Mouse (Mus musculus) CH12.LX (cell line): ENCODE data around the gene Tmem222. TPM values are rescaled to one million over a fixed set of nuclear protein-coding genes. Genes with fewer than 3 reads are reported as not detected.

Source experiments
- DNase-seq: peaks from one replicate; pipeline ENCODE4 v3.0.0-alpha.2; 2013; ENCODE audit errors: extremely low read depth
- H3K27ac ChIP-seq: 2 replicates; pipeline ENCODE4 v1.5.1; 2012; ENCODE audit warnings: low read depth, mild to moderate bottlenecking, control low read depth, moderate library complexity; ENCODE audit not compliant: insufficient read depth
- H3K27me3 ChIP-seq: replicated peaks from 2 replicates; pipeline ENCODE3; 2012; ENCODE audit warnings: inconsistent platforms
- H3K36me3 ChIP-seq, 2 experiments: replicated peaks in 1 of 2; 2 replicates each; pipeline versions ENCODE3 to v1.6.1; 2012; ENCODE audit warnings: inconsistent platforms in 1 of 2, low read length in 1 of 2, mild to moderate bottlenecking in 1 of 2, mixed read lengths in 1 of 2, moderate library complexity in 1 of 2; ENCODE audit not compliant: control insufficient read depth in 1 of 2, insufficient read depth in 1 of 2
- H3K4me1 ChIP-seq, 2 experiments: 2 replicates each; pipeline ENCODE4 v1.6.1; 2012; ENCODE audit warnings: inconsistent platforms in 1 of 2, moderate library complexity in 1 of 2; ENCODE audit not compliant: insufficient read depth in 2 of 2, control insufficient read depth in 1 of 2
- H3K4me2 ChIP-seq: 2 replicates; pipeline ENCODE4 v1.6.1; 2012; ENCODE audit warnings: low read depth, mild to moderate bottlenecking, control low read depth; ENCODE audit not compliant: poor library complexity, insufficient read depth, severe bottlenecking
- H3K4me3 ChIP-seq, 3 experiments: fragments of 150-350 bp in 1 of 3; sonication (generic) in 1 of 3; replicated peaks in 1 of 3; 2 replicates each; pipeline versions ENCODE3 to v1.5.1; 2011 to 2012; ENCODE audit warnings: low read depth in 2 of 3, low read length in 2 of 3, mild to moderate bottlenecking in 2 of 3, moderate library complexity in 2 of 3, control low read depth in 1 of 3, improper control_type of control experiment in 1 of 3, inconsistent platforms in 1 of 3, mixed read lengths in 1 of 3; ENCODE audit not compliant: poor library complexity in 1 of 3
- H3K79me2 ChIP-seq: replicated peaks from 2 replicates; pipeline ENCODE4 v1.6.1; 2012; ENCODE audit warnings: mild to moderate bottlenecking, moderate library complexity; ENCODE audit not compliant: control insufficient read depth, poor library complexity, insufficient read depth, severe bottlenecking; ENCODE audit errors: extremely low read depth
- H3K9ac ChIP-seq: 2 replicates; pipeline ENCODE4 v1.6.1; 2012; ENCODE audit warnings: low read depth, mild to moderate bottlenecking, control low read depth, moderate library complexity; ENCODE audit not compliant: insufficient read depth
- H3K9me3 ChIP-seq: replicated peaks from 2 replicates; pipeline ENCODE3; 2012; ENCODE audit warnings: low read length, inconsistent platforms, mixed read lengths
- CTCF ChIP-seq, 2 experiments: IDR thresholded peaks in 1 of 2; conservative IDR thresholded peaks in 1 of 2; 2 replicates each; pipeline ENCODE4 v1.5.1; 2011 to 2012; ENCODE audit warnings: low read depth in 2 of 2, low read length in 2 of 2, improper control_type of control experiment in 1 of 2, inconsistent platforms in 1 of 2, mild to moderate bottlenecking in 1 of 2, moderate library complexity in 1 of 2
- E2F4 ChIP-seq: IDR thresholded peaks from 2 replicates; pipeline ENCODE4 v1.6.1; 2011; ENCODE audit warnings: low read depth, low read length, improper control_type of control experiment; ENCODE audit not compliant: insufficient replicate concordance
- EP300 ChIP-seq: IDR thresholded peaks from 2 replicates; pipeline ENCODE4 v1.6.1; 2011; ENCODE audit warnings: low read length, improper control_type of control experiment
- ETS1 ChIP-seq: conservative IDR thresholded peaks from 2 replicates; pipeline ENCODE4 v1.6.1; 2012; ENCODE audit warnings: low read depth, mild to moderate bottlenecking, inconsistent platforms, low read length, improper control_type of control experiment, moderate library complexity
- GABPA ChIP-seq: IDR thresholded peaks from 2 replicates; pipeline ENCODE4 v1.6.1; 2012; ENCODE audit warnings: low read depth, low read length, improper control_type of control experiment, inconsistent platforms; ENCODE audit not compliant: insufficient replicate concordance
- HCFC1 ChIP-seq: IDR thresholded peaks from 2 replicates; pipeline ENCODE4 v1.6.1; 2012; ENCODE audit warnings: low read depth, mild to moderate bottlenecking, inconsistent platforms, low read length, improper control_type of control experiment
- IRF4 ChIP-seq: IDR thresholded peaks from 2 replicates; pipeline ENCODE4 v1.6.1; 2014; ENCODE audit warnings: low read depth, mild to moderate bottlenecking, inconsistent platforms, low read length, improper control_type of control experiment
- JUN ChIP-seq: IDR thresholded peaks from 2 replicates; pipeline ENCODE4 v1.6.1; 2011; ENCODE audit warnings: low read depth, mild to moderate bottlenecking, low read length, improper control_type of control experiment, moderate library complexity; ENCODE audit not compliant: insufficient read depth
- JUND ChIP-seq: conservative IDR thresholded peaks from 2 replicates; pipeline ENCODE4 v1.6.1; 2011; ENCODE audit warnings: low read depth, low read length, improper control_type of control experiment
- KAT2A ChIP-seq: IDR thresholded peaks from 2 replicates; pipeline ENCODE4 v1.6.1; 2012; ENCODE audit warnings: low read length, improper control_type of control experiment, inconsistent platforms; ENCODE audit not compliant: insufficient replicate concordance
- MAFK ChIP-seq: IDR thresholded peaks from 2 replicates; pipeline ENCODE4 v1.6.1; 2011; ENCODE audit warnings: low read length, improper control_type of control experiment; ENCODE audit not compliant: insufficient replicate concordance
- MAZ ChIP-seq: IDR thresholded peaks from 2 replicates; pipeline ENCODE4 v1.6.1; 2012; ENCODE audit warnings: low read depth, mild to moderate bottlenecking, inconsistent platforms, low read length, improper control_type of control experiment, moderate library complexity
- MEF2A ChIP-seq: IDR thresholded peaks from 2 replicates; pipeline ENCODE4 v1.6.1; 2014; ENCODE audit warnings: low read depth, mild to moderate bottlenecking, inconsistent platforms, low read length, improper control_type of control experiment, borderline replicate concordance
- MXI1 ChIP-seq: IDR thresholded peaks from 2 replicates; pipeline ENCODE4 v1.6.1; 2011; ENCODE audit warnings: mild to moderate bottlenecking, low read depth, low read length, improper control_type of control experiment
- NELFE ChIP-seq: IDR thresholded peaks from 2 replicates; pipeline ENCODE4 v1.6.1; 2011; ENCODE audit warnings: low read depth, low read length, improper control_type of control experiment
- NRF1 ChIP-seq: IDR thresholded peaks from 2 replicates; pipeline ENCODE4 v1.6.1; 2014; ENCODE audit warnings: low read depth, mild to moderate bottlenecking, inconsistent platforms, low read length, improper control_type of control experiment, moderate library complexity
- PAX5 ChIP-seq: IDR thresholded peaks from 2 replicates; pipeline ENCODE4 v1.6.1; 2012; ENCODE audit warnings: low read length, inconsistent platforms, mixed read lengths
- POLR2A ChIP-seq: IDR thresholded peaks from 2 replicates; pipeline ENCODE4 v1.6.1; 2011; ENCODE audit warnings: low read depth, mild to moderate bottlenecking, improper control_type of control experiment, low read length
- POLR2AphosphoS2 ChIP-seq: IDR thresholded peaks from 2 replicates; pipeline ENCODE4 v1.6.1; 2011; ENCODE audit warnings: low read depth, low read length, improper control_type of control experiment
- RCOR1 ChIP-seq: conservative IDR thresholded peaks from 2 replicates; pipeline ENCODE4 v1.6.1; 2012; ENCODE audit warnings: low read depth, mild to moderate bottlenecking, inconsistent platforms, low read length, improper control_type of control experiment
- SIN3A ChIP-seq: IDR thresholded peaks from 2 replicates; pipeline ENCODE4 v1.6.1; 2012; ENCODE audit warnings: low read length, improper control_type of control experiment, inconsistent platforms
- TBP ChIP-seq: conservative IDR thresholded peaks from 2 replicates; pipeline ENCODE4 v1.6.1; 2011; ENCODE audit warnings: low read depth, low read length, improper control_type of control experiment
- UBTF ChIP-seq: IDR thresholded peaks from 2 replicates; pipeline ENCODE4 v1.6.1; 2012; ENCODE audit warnings: low read depth, mild to moderate bottlenecking, inconsistent platforms, low read length, improper control_type of control experiment, moderate library complexity
- USF1 ChIP-seq: IDR thresholded peaks from 2 replicates; pipeline ENCODE4 v1.6.1; 2014; ENCODE audit warnings: low read depth, mild to moderate bottlenecking, inconsistent platforms, low read length, improper control_type of control experiment
- ZC3H11A ChIP-seq: IDR thresholded peaks from 2 replicates; pipeline ENCODE4 v1.6.1; 2012; ENCODE audit warnings: low read depth, mild to moderate bottlenecking, inconsistent platforms, low read length, improper control_type of control experiment
- ZNF384 ChIP-seq: IDR thresholded peaks from 2 replicates; pipeline ENCODE4 v1.6.1; 2012; ENCODE audit warnings: low read depth, low read length, improper control_type of control experiment, inconsistent platforms
- dilution Hi-C: fragments of 300-500 bp; cut with MboI; formaldehyde crosslinking; loops from 2 replicates; pipeline ENCODE4 v1.14.3; 2020; ENCODE audit warnings: low sequenced_read_pairs; ENCODE audit not compliant: extremely low pct_unique_long_range_greater_than_20kb, extremely low pct_ligation_motif_present
- in situ Hi-C: fragments of 300-500 bp; cut with MboI; formaldehyde crosslinking; loops from 3 replicates; pipeline ENCODE4 v1.14.3; 2019; ENCODE audit warnings: low sequenced_read_pairs, low pct_ligation_motif_present, low pct_unique_long_range_greater_than_20kb, mixed read lengths
- polyA plus RNA-seq: library from polyadenylated mRNA; unstranded; fragments of >175 nt; gene quantifications from 2 replicates; pipeline ENCODE4 v1.2.1, GENCODE M21; 2012; ENCODE audit warnings: low read depth; ENCODE audit not compliant: insufficient read length
- total RNA-seq, 2 experiments: library from RNA; depleted of rRNA; stranded (reverse); fragments of 300-350 nt in 1 of 2; fragments of >200 nt in 1 of 2; gene quantifications; 2 replicates each; pipeline ENCODE4 v1.2.3; 2012 to 2014

The Tmem222 gene
- total and polyA plus RNA-seq, 3 experiments = 64.8 to 95.7 (median 73.2) TPM

DNA sequence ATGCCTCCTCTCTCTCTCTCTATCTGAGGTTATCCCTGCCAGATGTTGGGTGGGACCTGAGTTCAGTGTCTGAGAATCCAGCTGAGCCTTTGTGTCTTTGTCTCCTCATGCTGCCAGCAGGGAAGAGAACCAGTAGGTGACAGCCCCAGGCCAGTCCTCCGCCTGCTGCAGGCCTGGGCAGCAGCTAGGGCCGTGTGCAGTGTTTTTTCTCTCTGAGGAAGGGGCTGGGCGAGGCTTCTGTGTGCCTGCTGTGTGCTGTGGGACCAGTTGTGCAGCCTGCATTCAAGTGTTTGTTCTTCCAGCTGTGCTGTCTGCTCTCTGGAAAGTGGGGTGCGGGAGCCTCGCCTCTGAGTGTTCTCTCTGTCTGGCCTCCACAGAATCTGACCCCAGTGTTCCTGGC lies 53.7 kb downstream of the Tmem222 start:
- Histone ChIP-seq H3K9ac (no peak overlapping the region), H3K27ac (no peak overlapping the region), H3K79me2 (no peaks in the 10 kb centered on the region), H3K4me2 (no peak overlapping the region), H3K9me3 (peaks cover 2% of the 10 kb centered on the region), H3K36me3 (no peaks in the 10 kb centered on the region), H3K27me3 (peaks cover 63% of the 10 kb centered on the region), H3K4me1 (peaks cover 3% of the 10 kb centered on the region in 2 experiments; a peak in 2 of 4 replicates), H3K4me3 (no peak overlapping the region)
- DNase-seq = no peak
- dilution Hi-C loops (no loop called here), in situ Hi-C loops (no loop called here)
- TF ChIP-seq MAZ (no peak), PAX5 (no peak), HCFC1 (no peak), RCOR1 (no peak), TBP (no peak), POLR2AphosphoS2 (no peak), UBTF (no peak), MAFK (no peak), ZNF384 (no peak), ETS1 (no peak), MXI1 (no peak), MEF2A (no peak), EP300 (no peak), POLR2A (no peak), USF1 (no peak), KAT2A (no peak)

DNA sequence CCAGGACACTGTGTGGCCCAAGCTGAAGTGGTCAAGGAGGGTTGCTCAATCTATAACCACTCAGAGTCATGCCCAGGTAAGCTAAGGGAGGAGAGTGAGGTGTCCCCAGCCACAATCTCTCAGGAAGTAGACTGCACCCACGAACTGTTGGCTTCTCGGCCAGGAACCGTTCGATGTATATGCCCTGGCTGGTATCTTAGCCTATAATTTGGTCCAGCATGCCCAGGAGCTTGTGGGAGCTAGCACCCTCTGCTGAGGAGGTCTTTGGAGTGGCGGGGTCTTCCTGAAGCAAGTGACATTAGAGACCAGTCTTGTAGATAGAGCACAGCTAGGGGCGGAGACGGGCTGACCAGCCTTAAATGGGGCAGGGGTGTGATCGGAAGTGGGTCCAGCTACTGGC lies 55.9 kb downstream of the Tmem222 start:
- in situ Hi-C loops = no loop called here
- H3K27me3 ChIP-seq = peaks cover 65% of the 10 kb centered on the region
- no peak overlapping the region for H3K4me3 ChIP-seq
- H3K36me3 ChIP-seq = no peaks in the 10 kb centered on the region
- dilution Hi-C loops = no loop called here
- H3K4me1 ChIP-seq = peaks cover 4 to 14% of the 10 kb centered on the region in 2 experiments
- no peak overlapping the region for H3K4me2 ChIP-seq
- no peak overlapping the region for H3K9ac ChIP-seq
- H3K9me3 ChIP-seq = no peaks in the 10 kb centered on the region
- no peak overlapping the region for H3K27ac ChIP-seq
- no peak for DNase-seq
- H3K79me2 ChIP-seq = no peaks in the 10 kb centered on the region
- TF ChIP-seq IRF4 = no peak
- no peak for TF ChIP-seq POLR2AphosphoS2
- no peak for TF ChIP-seq EP300
- TF ChIP-seq USF1 = no peak
- TF ChIP-seq POLR2A = no peak
- no peak for TF ChIP-seq ETS1
- TF ChIP-seq MAZ = no peak
- no peak for TF ChIP-seq ZNF384
- no peak for TF ChIP-seq MAFK
- no peak for TF ChIP-seq GABPA
- TF ChIP-seq JUND = no peak
- no peak for TF ChIP-seq SIN3A
- TF ChIP-seq NELFE = no peak
- no peak for TF ChIP-seq ZC3H11A
- no peak for TF ChIP-seq NRF1
- no peak for TF ChIP-seq E2F4
- TF ChIP-seq CTCF (conservative IDR thresholded peaks at IDR 0.05 in 1 of 2, IDR thresholded peaks at IDR 0.05 in 1 of 2; ENCODE audit: low read depth in 2 of 2, low read length in 2 of 2) = no peak
- TF ChIP-seq PAX5 = no peak
- no peak for TF ChIP-seq JUN
